Mouse (Mus musculus): ENCODE data around the gene Vmn1r91. TPM values are rescaled to one million over a fixed set of nuclear protein-coding genes. Genes with fewer than 3 reads are reported as not detected.
"Not testable (repeated sequence)": the region's sequence is repeated elsewhere in the genome, so short reads cannot be mapped to it uniquely, and the experiment has no call there.

The Vmn1r91 gene
- polyA plus RNA-seq (2012; rRNA removed) = not detected in 2 replicates

DNA sequence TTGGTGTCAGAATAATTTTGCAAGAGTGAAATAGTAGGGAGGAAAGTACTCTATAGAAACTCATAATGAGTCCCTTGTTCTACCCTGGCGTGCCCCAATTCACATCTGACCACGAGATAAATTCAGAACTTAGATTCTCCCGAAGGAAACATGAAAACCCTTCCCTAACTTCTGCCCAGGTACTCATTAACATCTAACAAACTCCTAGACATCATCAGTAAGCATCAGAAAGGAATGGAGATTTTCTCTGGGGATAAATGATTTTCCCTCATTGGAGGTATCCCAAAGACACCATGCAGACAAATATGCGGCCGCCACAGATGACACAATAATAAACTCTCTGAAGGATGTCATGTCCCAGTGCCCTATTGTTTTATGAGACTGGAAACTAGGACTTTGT, at the start of gene Vmn1r91:
TSS of gene Vmn1r91 (plus strand) at position 301 of the 400 bp plus-strand sequence.
- not testable (repeated sequence) for DNase-seq (ENCODE audit: low read depth)

- DNase-seq (ENCODE audit: low read depth) = not testable (repeated sequence)
Measured at GRCm38 (mm10) chr7:20064100-20064499, 35.4 kb upstream of the Vmn1r91 start.

GRCm38 (mm10) chr7:20078118-20078517, 21.4 kb upstream of the Vmn1r91 start:
- not testable (repeated sequence) for DNase-seq (ENCODE audit: low read depth)

DNA sequence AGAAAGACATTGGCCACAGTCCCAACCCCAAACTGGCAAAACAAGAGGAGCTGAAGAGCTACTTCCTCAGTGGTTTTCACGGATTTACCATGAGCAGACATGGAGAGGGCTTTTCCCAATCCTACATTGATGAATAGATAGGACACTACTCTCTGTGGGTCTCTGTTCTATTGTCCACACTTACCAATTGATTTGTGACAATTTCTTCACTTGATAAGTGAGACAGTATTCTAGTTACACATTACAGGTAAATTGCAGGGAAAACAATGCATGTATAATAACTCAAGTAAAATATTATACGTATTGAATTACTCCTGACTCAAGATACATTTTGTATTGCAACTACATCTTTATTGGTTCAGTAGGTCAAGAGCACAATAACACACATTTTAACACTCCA, 23.0 kb downstream of the Vmn1r91 start, which contains the start of gene Gm16442:
TSS of gene Gm16442 (minus strand) at position 101 of the 400 bp plus-strand sequence.
- not testable (repeated sequence) for DNase-seq (ENCODE audit: low read depth)

- not testable (repeated sequence) for DNase-seq (ENCODE audit: low read depth)
Measured at GRCm38 (mm10) chr7:20138988-20139387, 39.5 kb downstream of the Vmn1r91 start, which contains the start of gene Vmn1r93. TSS of gene Vmn1r93 (minus strand) at chr7:20139088.

Other genes with a start within 250 kb of the Vmn1r91 start
- 17.1 and 18.8 TPM in 2 replicates for gene Gm19345, start 247.7 kb upstream of the Vmn1r91 start, polyA plus RNA-seq (2012; rRNA removed)
- gene Ceacam16, start 238.4 kb upstream of the Vmn1r91 start, polyA plus RNA-seq (2012; rRNA removed) = not detected in 2 replicates
- gene Ceacam19, start 211.7 kb upstream of the Vmn1r91 start, polyA plus RNA-seq (2012; rRNA removed) = 0.03 and 0.15 TPM in 2 replicates
- gene Pvr, start 178.5 kb upstream of the Vmn1r91 start, polyA plus RNA-seq (2012; rRNA removed) = 8.1 and 11.9 TPM in 2 replicates
- not detected in 2 replicates for gene Igsf23, start 148.9 kb upstream of the Vmn1r91 start, polyA plus RNA-seq (2012; rRNA removed)
- gene Ceacam20, start 134.3 kb upstream of the Vmn1r91 start, polyA plus RNA-seq (2012; rRNA removed) = not detected in 2 replicates
- not detected in 2 replicates for gene Nlrp9b, start 108.2 kb upstream of the Vmn1r91 start, polyA plus RNA-seq (2012; rRNA removed)
- gene Gm16442, start 22.9 kb downstream of the Vmn1r91 start, polyA plus RNA-seq (2012; rRNA removed) = not detected in 2 replicates
- not detected in 2 replicates for gene Vmn1r93, start 39.4 kb downstream of the Vmn1r91 start, polyA plus RNA-seq (2012; rRNA removed)
- not detected in 2 replicates for gene Vmn1r94, start 68.7 kb downstream of the Vmn1r91 start, polyA plus RNA-seq (2012; rRNA removed)
- gene Vmn1r95, start 94.0 kb downstream of the Vmn1r91 start, polyA plus RNA-seq (2012; rRNA removed) = not detected in 2 replicates
- not detected in 2 replicates for gene Gm6164, start 105.9 kb downstream of the Vmn1r91 start, polyA plus RNA-seq (2012; rRNA removed)
- gene Gm4498, start 134.1 kb downstream of the Vmn1r91 start, polyA plus RNA-seq (2012; rRNA removed) = not detected in 2 replicates
- gene Gm5890, start 163.2 kb downstream of the Vmn1r91 start, polyA plus RNA-seq (2012; rRNA removed) = not detected in 2 replicates
- gene Gm4133, start 234.4 kb downstream of the Vmn1r91 start, polyA plus RNA-seq (2012; rRNA removed) = not detected in 2 replicates